Mouse (Mus musculus) myocyte (in vitro differentiated cells): ENCODE data around the gene Fabp6.

Source experiments
- CEBPB ChIP-seq: IDR thresholded peaks from 2 replicates; pipeline ENCODE4 v1.6.1; 2011; ENCODE audit warnings: mild to moderate bottlenecking, moderate library complexity; ENCODE audit not compliant: poor library complexity, insufficient read depth, severe bottlenecking
- POLR2A ChIP-seq: IDR thresholded peaks from one replicate; pipeline ENCODE4 v1.6.1; 2011; ENCODE audit warnings: low read depth, mild to moderate bottlenecking, control low read depth, moderate library complexity; ENCODE audit not compliant: insufficient read length
- USF1 ChIP-seq: IDR thresholded peaks from one replicate; pipeline ENCODE4 v1.6.1; 2011; ENCODE audit warnings: low read depth, mild to moderate bottlenecking, control low read depth, moderate library complexity

GRCm38 (mm10) chr11:43605859-43606258, 4.5 kb upstream of the Fabp6 start:
- TF ChIP-seq USF1 (no peak), POLR2A (no peak), CEBPB (no peak)
